Mouse (Mus musculus): ENCODE measurements around the gene Akap8l.
A peak's percentile ranks its signal among the peaks of the same experiment; 100 is the strongest.

The Akap8l gene

DNA sequence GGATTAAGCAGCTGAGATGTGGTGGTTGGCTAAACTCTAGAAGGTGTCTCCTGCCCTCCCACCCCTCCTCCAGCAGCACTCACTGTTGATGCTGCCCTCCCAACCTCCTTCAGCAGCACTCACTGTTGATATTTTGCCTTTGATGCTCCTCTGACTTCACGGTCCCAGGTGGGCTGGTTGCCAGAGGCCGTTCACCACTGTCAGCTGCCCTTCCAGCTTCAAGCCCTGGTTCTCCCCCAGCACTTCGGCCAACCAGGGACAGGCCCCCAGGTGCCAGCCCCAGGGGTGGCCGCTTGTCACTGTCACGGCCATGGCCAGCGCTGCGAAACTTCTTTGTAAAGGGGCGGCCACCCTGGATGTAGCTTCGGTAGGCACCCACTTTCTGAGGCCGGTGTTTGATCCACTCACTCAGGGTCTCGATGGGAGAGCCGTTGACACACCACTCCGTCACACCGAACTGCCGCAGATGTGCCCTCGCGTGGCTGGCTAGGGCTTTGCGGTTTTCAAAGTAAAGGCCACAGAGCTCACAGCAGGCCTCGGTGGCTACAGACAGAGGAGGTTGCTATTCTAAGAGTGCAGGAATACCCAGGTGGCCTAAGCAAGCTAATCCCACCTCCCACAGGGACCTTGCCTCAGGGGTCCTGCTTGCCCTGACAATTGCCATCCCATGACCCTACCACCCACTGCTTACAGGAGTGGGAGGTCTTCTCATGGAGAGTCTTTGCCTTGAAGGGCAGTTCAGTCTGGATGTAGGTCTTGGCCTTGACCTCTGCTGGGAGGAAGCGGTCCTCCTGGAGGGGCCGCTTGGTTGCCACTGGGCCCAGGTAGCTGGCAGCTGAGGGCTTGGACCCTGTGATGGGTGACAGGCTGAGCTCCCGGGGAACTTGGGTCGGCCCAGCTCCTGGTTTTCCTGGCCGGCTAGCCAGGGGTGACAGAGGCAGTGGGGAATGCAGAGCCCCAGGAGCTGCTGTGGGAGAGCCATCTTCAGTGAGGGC lies 6.7 kb upstream of the Akap8l start:
- DNase-seq = no peak

DNA sequence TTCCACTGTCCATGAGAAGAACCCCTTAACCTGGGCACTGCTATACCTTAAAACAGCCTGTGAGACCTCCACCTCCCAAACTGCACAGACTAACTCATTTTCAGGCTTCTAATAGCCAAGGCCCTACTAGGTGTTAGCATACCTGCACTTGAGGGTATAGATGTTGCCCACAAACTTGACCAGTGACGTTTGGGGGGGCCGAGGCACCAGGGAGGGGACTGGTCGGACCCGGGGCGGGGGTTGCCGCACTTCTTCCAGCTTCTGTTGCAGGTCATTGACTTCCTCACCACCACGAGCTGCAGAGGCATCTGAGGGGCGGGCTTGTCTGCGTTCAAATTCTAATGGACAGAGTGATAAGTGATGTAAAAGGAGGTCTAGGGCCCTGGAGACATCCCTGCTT lies 5.9 kb upstream of the Akap8l start:
- DNase-seq = no peak

- no peak for DNase-seq
Measured at GRCm38 (mm10) chr17:32355031-32355430, 4.6 kb upstream of the Akap8l start.

- DNase-seq = no peak
Measured at GRCm38 (mm10) chr17:32354211-32354610, 3.8 kb upstream of the Akap8l start.

DNA sequence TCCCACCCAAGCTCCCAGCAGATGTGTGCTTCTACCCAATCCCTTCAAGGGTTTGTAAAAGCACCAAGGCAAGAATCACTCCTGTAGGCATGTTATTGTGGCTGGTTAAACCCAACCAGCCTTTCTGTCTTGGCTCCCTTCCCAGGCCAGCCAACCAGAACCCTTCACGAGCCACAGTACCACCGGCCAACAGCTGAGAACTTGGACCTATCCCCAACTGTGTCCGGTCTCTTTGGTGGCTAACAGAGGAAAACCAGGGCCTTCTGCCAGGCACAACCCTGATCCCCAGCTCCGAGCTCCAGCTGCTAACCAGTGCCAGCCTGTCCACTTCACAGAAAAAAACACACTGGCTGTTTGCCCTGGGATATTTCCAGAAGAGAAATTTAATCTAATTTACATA lies 3.3 kb upstream of the Akap8l start:
- DNase-seq = no peak

DNA sequence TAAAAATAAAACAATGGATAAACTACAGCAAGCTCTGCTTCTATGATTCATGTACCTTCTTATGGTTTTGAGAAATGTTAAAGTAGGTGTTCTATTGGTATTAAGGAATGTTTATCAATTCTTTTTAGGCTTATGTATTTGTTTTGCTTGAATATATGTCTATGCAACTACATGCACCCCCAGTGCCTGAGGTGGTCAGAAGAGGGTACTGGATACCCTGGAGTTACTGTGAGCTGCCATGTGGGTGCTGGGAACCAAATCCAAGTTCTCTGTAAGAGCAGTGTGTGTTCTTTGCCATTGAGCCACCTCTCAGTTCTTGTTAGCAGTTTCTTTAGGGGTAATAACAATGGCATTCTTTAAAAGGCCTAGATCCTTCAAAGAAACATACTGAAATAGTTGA lies 1.3 kb upstream of the Akap8l start:
- no peak for DNase-seq

GRCm38 (mm10) chr17:32351269-32351668 lies 862 bp upstream of the Akap8l start:
- DNase-seq = no peak

GRCm38 (mm10) chr17:32349851-32350381 lies 491 bp downstream of the Akap8l start:
- peak in 1 of 2 experiments; percentile 17 for DNase-seq

GRCm38 (mm10) chr17:32349037-32349732 lies 1.2 kb downstream of the Akap8l start:
- peak in 1 of 2 experiments; percentile 42 for DNase-seq

- no peak for DNase-seq
Measured at GRCm38 (mm10) chr17:32348406-32348805, 2.0 kb downstream of the Akap8l start.

GRCm38 (mm10) chr17:32341102-32341501 lies 9.3 kb downstream of the Akap8l start:
- DNase-seq = no peak

GRCm38 (mm10) chr17:32340110-32340509 lies 10.3 kb downstream of the Akap8l start:
- DNase-seq = no peak

GRCm38 (mm10) chr17:32335869-32336268 lies 14.5 kb downstream of the Akap8l start:
- no peak for DNase-seq

DNA sequence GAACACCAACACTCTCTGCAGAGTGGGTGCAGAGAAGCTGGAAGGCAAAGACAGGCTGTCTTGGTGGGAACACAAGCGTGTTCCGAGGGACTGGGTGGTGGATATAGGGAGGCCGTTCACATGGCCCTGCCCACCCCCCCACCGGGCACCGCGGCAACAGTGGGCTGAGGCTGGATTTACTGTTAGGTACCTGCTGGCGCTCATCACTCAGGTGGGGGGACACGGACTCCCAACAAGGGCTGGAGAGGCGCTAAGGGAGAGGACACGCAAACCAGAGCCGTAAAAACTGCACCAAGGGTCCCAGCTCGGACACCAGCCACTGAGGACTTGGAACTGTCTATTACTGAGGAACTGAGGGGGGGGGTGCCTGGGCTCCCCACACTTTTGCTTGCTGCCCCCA lies 15.5 kb downstream of the Akap8l start:
- DNase-seq = no peak

GRCm38 (mm10) chr17:32333675-32334303 lies 16.6 kb downstream of the Akap8l start:
- no peak for DNase-seq

GRCm38 (mm10) chr17:32327501-32327900 lies 22.9 kb downstream of the Akap8l start:
- DNase-seq = no peak

DNA sequence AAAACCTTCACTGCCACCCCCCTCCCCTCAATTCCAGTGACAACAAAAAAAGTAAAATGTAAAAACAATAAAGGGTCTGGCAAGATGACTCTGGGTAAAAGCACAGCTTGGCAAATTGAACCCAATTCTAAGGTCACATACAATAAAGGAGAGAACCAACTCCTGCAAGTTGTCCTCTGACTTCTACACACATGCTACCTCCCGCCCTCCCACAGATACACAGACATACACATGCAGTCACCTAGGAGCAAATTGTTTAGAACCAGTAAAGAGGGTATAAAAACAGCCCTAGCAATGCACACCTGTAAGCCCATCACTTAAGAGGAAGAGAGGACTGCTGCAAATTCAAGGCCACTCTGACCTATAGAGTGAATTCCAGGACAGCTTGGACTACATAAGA lies 27.6 kb downstream of the Akap8l start:
- DNase-seq = no peak

- DNase-seq = no peak
Measured at GRCm38 (mm10) chr17:32321836-32322235, 28.6 kb downstream of the Akap8l start.

DNA sequence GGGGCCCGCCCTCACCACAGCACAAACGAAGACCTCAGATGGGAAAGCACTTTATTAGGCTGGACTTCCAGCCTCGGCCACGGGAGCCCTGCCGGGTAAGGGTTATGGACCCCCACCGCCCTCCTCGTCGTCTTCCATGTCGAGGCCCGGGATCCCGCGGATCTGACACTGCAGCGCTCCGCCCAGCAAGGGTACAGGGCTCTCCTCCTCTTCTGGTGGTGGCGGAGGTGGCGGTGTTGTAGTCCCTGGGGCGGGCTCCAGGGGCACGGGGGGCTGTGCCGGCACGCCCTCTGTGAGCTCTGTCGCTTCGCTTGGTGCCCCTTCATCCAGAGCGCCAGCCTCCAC lies 29.0 kb downstream of the Akap8l start:
- no peak for DNase-seq

DNA sequence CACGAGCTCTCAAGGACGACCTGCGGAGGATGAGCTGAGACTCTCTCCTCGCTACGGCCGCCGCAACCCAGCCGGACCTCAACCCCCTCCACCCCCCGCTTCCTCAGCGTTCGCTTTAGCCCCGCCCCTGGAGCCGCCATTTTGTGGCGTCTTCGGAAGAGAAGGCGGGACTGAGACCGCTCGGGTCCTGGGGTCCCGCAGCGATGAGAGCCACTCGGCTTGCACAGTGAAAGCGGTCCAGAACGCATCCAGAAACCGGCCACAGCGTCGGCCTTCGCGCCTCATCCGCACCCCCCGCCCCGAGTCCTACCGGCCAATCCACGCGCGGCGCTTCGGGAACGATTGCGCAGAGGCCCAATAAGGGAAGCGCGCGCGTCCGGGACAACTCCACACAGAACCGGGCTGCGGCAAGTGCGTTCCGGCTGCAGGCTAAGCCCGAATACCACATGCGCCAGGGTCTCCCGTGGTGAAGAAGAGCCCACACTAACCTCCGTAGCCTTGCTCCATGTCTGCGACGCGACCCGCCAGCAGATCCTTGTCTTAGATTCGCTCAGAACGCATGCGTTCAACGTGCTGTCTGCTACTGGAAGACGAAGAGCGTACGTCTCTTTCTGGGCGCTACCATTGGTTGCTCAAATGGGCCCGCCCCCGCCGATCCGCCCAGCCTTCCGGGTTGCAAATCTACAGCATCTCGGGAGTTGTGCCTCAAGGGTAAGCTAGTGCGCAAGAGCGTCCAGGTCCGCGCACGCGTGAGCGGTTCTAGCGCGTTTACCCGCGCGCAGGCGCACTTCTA lies 29.6 kb downstream of the Akap8l start, which contains the start of gene Akap8:
TSS of gene Akap8 (minus strand) at position 642 of the 793 bp plus-strand sequence.
- DNase-seq = peak; percentile 97 to 99

- DNase-seq = peak in 1 of 2 experiments; percentile 17
Measured at GRCm38 (mm10) chr17:32319950-32320349, 30.5 kb downstream of the Akap8l start.

DNA sequence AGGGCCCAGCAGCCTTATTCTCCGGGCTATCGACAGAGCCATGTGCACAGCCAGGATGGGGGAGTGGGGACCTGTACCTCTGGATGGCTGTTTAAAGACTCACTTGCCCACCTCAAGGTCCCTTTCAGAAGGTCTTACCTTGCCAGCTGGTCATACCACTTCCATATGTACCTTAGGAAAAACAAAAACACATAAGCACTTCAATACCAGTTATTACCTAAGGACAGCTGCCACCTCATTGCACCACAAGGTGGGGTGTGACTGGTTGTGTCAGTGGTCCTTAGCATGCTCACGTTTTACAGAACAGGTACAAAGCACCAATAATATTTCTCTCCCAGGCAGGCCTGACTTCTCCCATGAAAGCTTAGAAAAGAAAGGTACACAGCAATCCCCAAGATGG lies 32.7 kb downstream of the Akap8l start:
- no peak for DNase-seq
